Mouse (Mus musculus) G1E-ER4 (cell line): ENCODE data around the gene Ntrk1. TPM values are rescaled to one million over a fixed set of nuclear protein-coding genes. Genes with fewer than 3 reads are reported as not detected.
"Not testable (repeated sequence)": the region's sequence is repeated elsewhere in the genome, so short reads cannot be mapped to it uniquely, and the experiment has no call there.

Experiments used
- GATA1 ChIP-seq: IDR thresholded peaks from one replicate; pipeline ENCODE4 v1.8.0; 2012; ENCODE audit warnings: low read length, inconsistent platforms
- polyA plus RNA-seq: library from polyadenylated mRNA; stranded (reverse); fragments of >175 nt; gene quantifications from 2 replicates; pipeline ENCODE4 v1.2.3, GENCODE M21; 2012

Ntrk1 gene
- polyA plus RNA-seq: not detected in 2 replicates

- no peak for TF ChIP-seq GATA1
Measured at GRCm38 (mm10) chr3:87794922-87795325, at the start of gene Ntrk1. TSS of gene Ntrk1 (minus strand) at chr3:87795162.

GRCm38 (mm10) chr3:87840858-87841257 lies 45.9 kb upstream of the Ntrk1 start:
- TF ChIP-seq GATA1: no peak

GRCm38 (mm10) chr3:87838622-87839021 lies 43.7 kb upstream of the Ntrk1 start:
- TF ChIP-seq GATA1: no peak

- no peak for TF ChIP-seq GATA1
Measured at GRCm38 (mm10) chr3:87833482-87833881, 38.5 kb upstream of the Ntrk1 start.

GRCm38 (mm10) chr3:87832109-87832859 lies 37.3 kb upstream of the Ntrk1 start:
- TF ChIP-seq GATA1: no peak

GRCm38 (mm10) chr3:87829025-87829424 lies 34.1 kb upstream of the Ntrk1 start:
- TF ChIP-seq GATA1: no peak

- TF ChIP-seq GATA1: no peak
Measured at GRCm38 (mm10) chr3:87828435-87828834, 33.5 kb upstream of the Ntrk1 start.

GRCm38 (mm10) chr3:87824206-87824605 lies 29.2 kb upstream of the Ntrk1 start, which contains the start of gene Pear1:
TSS of gene Pear1 (minus strand) at chr3:87824306.
- not testable (repeated sequence) for TF ChIP-seq GATA1

GRCm38 (mm10) chr3:87818226-87818625 lies 23.3 kb upstream of the Ntrk1 start:
- no peak for TF ChIP-seq GATA1

GRCm38 (mm10) chr3:87816646-87817093 lies 21.7 kb upstream of the Ntrk1 start:
- TF ChIP-seq GATA1: no peak

- TF ChIP-seq GATA1: no peak
Measured at GRCm38 (mm10) chr3:87816166-87816565, 21.2 kb upstream of the Ntrk1 start.

- TF ChIP-seq GATA1: no peak
Measured at GRCm38 (mm10) chr3:87812873-87813272, 17.9 kb upstream of the Ntrk1 start.

GRCm38 (mm10) chr3:87812413-87812812 lies 17.5 kb upstream of the Ntrk1 start:
- no peak for TF ChIP-seq GATA1

- no peak for TF ChIP-seq GATA1
Measured at GRCm38 (mm10) chr3:87811297-87811696, 16.3 kb upstream of the Ntrk1 start.

- no peak for TF ChIP-seq GATA1
Measured at GRCm38 (mm10) chr3:87809322-87809962, 14.5 kb upstream of the Ntrk1 start.

- TF ChIP-seq GATA1: no peak
Measured at GRCm38 (mm10) chr3:87804038-87804677, 9.2 kb upstream of the Ntrk1 start.
